Mouse (Mus musculus) cerebellum, adult 2 months (tissue): ENCODE measurements at regions not wholly inside any gene's neighbourhood (a gene's known extent, or its start where the extent isn't known, plus 50 kb on each side); places are given as distances from the start of the nearest gene placed in this dataset.

Source experiments
- CTCF ChIP-seq: fragments of 200-500 bp; IDR thresholded peaks from 2 replicates; pipeline ENCODE4 v1.5.1; 2011; ENCODE audit warnings: low read depth, mild to moderate bottlenecking, control low read depth, low read length, moderate library complexity, borderline replicate concordance; ENCODE audit not compliant: insufficient read depth
- POLR2A ChIP-seq: fragments of 200-500 bp; IDR thresholded peaks from 2 replicates; pipeline ENCODE4 v1.6.1; 2011; ENCODE audit warnings: low read length, control low read depth, borderline replicate concordance; ENCODE audit not compliant: insufficient read depth

GRCm38 (mm10) chr8:5964299-5964698 lies 859.1 kb upstream of the Slc10a2 start:
- TF ChIP-seq POLR2A (no peak), CTCF (no peak)
